Mouse (Mus musculus) macrophage (primary cell): ENCODE results near the gene Mta2. TPM values are rescaled to one million over a fixed set of nuclear protein-coding genes. Genes with fewer than 3 reads are reported as not detected.
"Not testable (repeated sequence)": the region's sequence is repeated elsewhere in the genome, so short reads cannot be mapped to it uniquely, and the experiment has no call there.

Source experiments
- H3K27ac ChIP-seq: fragments of 350-480 bp; formaldehyde crosslinking; 2 replicates; pipeline ENCODE4 v1.9.0; 2021
- H3K36me3 ChIP-seq: fragments of 350-480 bp; formaldehyde crosslinking; 2 replicates; pipeline ENCODE4 v1.9.0; 2021; ENCODE audit errors: inconsistent target
- H3K4me3 ChIP-seq: fragments of 350-480 bp; formaldehyde crosslinking; 2 replicates; pipeline ENCODE4 v1.9.0; 2021; ENCODE audit errors: inconsistent target
- H3K79me2 ChIP-seq: fragments of 350-480 bp; formaldehyde crosslinking; 2 replicates; pipeline ENCODE4 v1.9.0; 2021; ENCODE audit errors: inconsistent target
- WGBS: methylation state at CpG from one replicate; pipeline ENCODE4 v1.1.7; 2026; ENCODE audit warnings: inconsistent platforms; ENCODE audit not compliant: missing documents; 5-methylcytosine and 5-hydroxymethylcytosine counted together
- polyA plus RNA-seq: library from polyadenylated mRNA; stranded (reverse); fragments of 250-400 nt; gene quantifications from 3 replicates; pipeline ENCODE4 v1.2.4, GENCODE M21; 2018; ENCODE audit warnings: inconsistent platforms

The Mta2 gene
- polyA plus RNA-seq, 1 experiment from 2014 or later: 68.2 TPM

GRCm38 (mm10) chr19:8966590-8967372 lies 25.1 kb downstream of the Mta2 start, which contains the start of gene Eef1g:
TSS of gene Eef1g (plus strand) at chr19:8967041.
- Histone ChIP-seq H3K36me3 (peaks cover 69% of the 10 kb centered on the region), H3K79me2 (peaks cover 72% of the 10 kb centered on the region), H3K27ac (peak within 1 kb of the TSS; percentile 93), H3K4me3 (peak within 1 kb of the TSS; percentile 95)
- WGBS: under 1% methylated on average over 46 of the region's 52 CpGs

GRCm38 (mm10) chr19:8967373-8967743 lies 25.7 kb downstream of the Mta2 start:
- Histone ChIP-seq H3K4me3 (peak overlapping the region; percentile 95), H3K36me3 (peaks cover 69% of the 10 kb centered on the region), H3K79me2 (peaks cover 78% of the 10 kb centered on the region), H3K27ac (peak overlapping the region; percentile 69)
- WGBS: 0% methylated on average over 8 of the region's 8 CpGs

- Histone ChIP-seq H3K4me3 (peak overlapping the region; percentile 95), H3K27ac (peak overlapping the region; percentile 69), H3K79me2 (peaks cover 83% of the 10 kb centered on the region), H3K36me3 (peaks cover 69% of the 10 kb centered on the region)
- WGBS: 2% methylated on average over 7 of the region's 9 CpGs
These were observed 26.2 kb downstream of the Mta2 start for GRCm38 (mm10) chr19:8967893-8968292.

- peaks cover 71% of the 10 kb centered on the region for H3K36me3 ChIP-seq
- 98% methylated on average over 7 of the region's 8 CpGs for WGBS
- H3K4me3 ChIP-seq, H3K27ac ChIP-seq: not testable (repeated sequence)
- H3K79me2 ChIP-seq: peaks cover 100% of the 10 kb centered on the region
These were observed 30.8 kb downstream of the Mta2 start for GRCm38 (mm10) chr19:8972491-8972890.

GRCm38 (mm10) chr19:8974638-8975037 lies 33.0 kb downstream of the Mta2 start:
- H3K27ac ChIP-seq: no peak overlapping the region
- 92% methylated on average over 1 of the region's 1 CpGs for WGBS
- peaks cover 70% of the 10 kb centered on the region for H3K36me3 ChIP-seq
- peaks cover 100% of the 10 kb centered on the region for H3K79me2 ChIP-seq
- no peak overlapping the region for H3K4me3 ChIP-seq

- Histone ChIP-seq H3K27ac (no peak overlapping the region), H3K4me3 (no peak overlapping the region), H3K79me2 (peaks cover 100% of the 10 kb centered on the region), H3K36me3 (peaks cover 62% of the 10 kb centered on the region)
- 88% methylated on average over 2 of the region's 2 CpGs for WGBS
These were observed 33.8 kb downstream of the Mta2 start for GRCm38 (mm10) chr19:8975491-8975890.

- WGBS: 74% methylated on average over 3 of the region's 3 CpGs
- peaks cover 51% of the 10 kb centered on the region for H3K36me3 ChIP-seq
These were observed 34.9 kb downstream of the Mta2 start for GRCm38 (mm10) chr19:8976535-8976934.

GRCm38 (mm10) chr19:8980771-8981170 lies 39.1 kb downstream of the Mta2 start:
- Histone ChIP-seq H3K36me3 (peaks cover 10% of the 10 kb centered on the region), H3K79me2 (peaks cover 70% of the 10 kb centered on the region), H3K4me3 (no peak overlapping the region), H3K27ac (peak overlapping the region; percentile 98)
- 0% methylated on average over 5 of the region's 5 CpGs for WGBS

More at GRCm38 (mm10) chr19:8976535-8976934, 34.9 kb downstream of the Mta2 start:
- Histone ChIP-seq H3K27ac (no peak overlapping the region), H3K4me3 (no peak overlapping the region), H3K79me2 (peaks cover 99% of the 10 kb centered on the region)

GRCm38 (mm10) chr19:8981450-8982168 lies 39.9 kb downstream of the Mta2 start:
- Histone ChIP-seq H3K4me3 (no peak overlapping the region), H3K36me3 (peaks cover 10% of the 10 kb centered on the region), H3K27ac (peak overlapping the region; percentile 98), H3K79me2 (peaks cover 64% of the 10 kb centered on the region)
- WGBS: 55% methylated on average over 2 of the region's 2 CpGs

GRCm38 (mm10) chr19:8982303-8983149 lies 40.9 kb downstream of the Mta2 start:
- Histone ChIP-seq H3K4me3 (no peak overlapping the region), H3K79me2 (peaks cover 55% of the 10 kb centered on the region), H3K36me3 (peaks cover 10% of the 10 kb centered on the region), H3K27ac (peak overlapping the region; percentile 98)
- WGBS: 54% methylated on average over 5 of the region's 5 CpGs

GRCm38 (mm10) chr19:8983150-8983650 lies 41.5 kb downstream of the Mta2 start:
- H3K4me3 ChIP-seq: no peak overlapping the region
- peaks cover 54% of the 10 kb centered on the region for H3K79me2 ChIP-seq
- WGBS: 4% methylated on average over 4 of the region's 4 CpGs
- H3K27ac ChIP-seq: peak overlapping the region; percentile 98
- peaks cover 8% of the 10 kb centered on the region for H3K36me3 ChIP-seq

GRCm38 (mm10) chr19:8984255-8984868 lies 42.7 kb downstream of the Mta2 start:
- H3K4me3 ChIP-seq: no peak overlapping the region
- H3K79me2 ChIP-seq: peaks cover 53% of the 10 kb centered on the region
- no peaks in the 10 kb centered on the region for H3K36me3 ChIP-seq
- H3K27ac ChIP-seq: peak overlapping the region; percentile 98
- WGBS: 12% methylated on average over 7 of the region's 7 CpGs

GRCm38 (mm10) chr19:8985891-8986290 lies 44.2 kb downstream of the Mta2 start:
- Histone ChIP-seq H3K27ac (no peak overlapping the region), H3K36me3 (no peaks in the 10 kb centered on the region), H3K79me2 (peaks cover 54% of the 10 kb centered on the region), H3K4me3 (no peak overlapping the region)
- WGBS: 90% methylated on average over 5 of the region's 5 CpGs

GRCm38 (mm10) chr19:8987816-8988215 lies 46.1 kb downstream of the Mta2 start:
- 87% methylated on average over 2 of the region's 2 CpGs for WGBS
- peaks cover 63% of the 10 kb centered on the region for H3K79me2 ChIP-seq
- H3K36me3 ChIP-seq: no peaks in the 10 kb centered on the region
- H3K4me3 ChIP-seq: no peak overlapping the region
- no peak overlapping the region for H3K27ac ChIP-seq
